Mouse (Mus musculus) midbrain, embryonic 15.5 days (tissue): ENCODE results near the gene Polr3b. TPM values are rescaled to one million over a fixed set of nuclear protein-coding genes. Genes with fewer than 3 reads are reported as not detected.

Experiments
- ATAC-seq: fragments of 200-750 bp; cut with Nextera tagmentation; replicated peaks from 2 replicates; pipeline ENCODE4 v1.8.0; 2017; ENCODE audit warnings: moderate TSS enrichment
- H3K27ac ChIP-seq: fragments of 300-500 bp; sonication (generic); 2 replicates; pipeline ENCODE4 v1.5.1; 2015; ENCODE audit warnings: mild to moderate bottlenecking, inconsistent platforms
- H3K27me3 ChIP-seq: fragments of 300-500 bp; sonication (generic); replicated peaks from 2 replicates; pipeline ENCODE4 v1.6.1; 2015; ENCODE audit warnings: inconsistent platforms
- H3K36me3 ChIP-seq: fragments of 300-500 bp; sonication (generic); replicated peaks from 2 replicates; pipeline ENCODE4 v1.6.1; 2015; ENCODE audit warnings: inconsistent platforms
- H3K4me1 ChIP-seq: fragments of 300-500 bp; sonication (generic); 2 replicates; pipeline ENCODE4 v1.6.1; 2015; ENCODE audit warnings: inconsistent platforms
- H3K4me2 ChIP-seq: fragments of 300-500 bp; sonication (generic); 2 replicates; pipeline ENCODE4 v1.6.1; 2015; ENCODE audit warnings: inconsistent platforms, mild to moderate bottlenecking, moderate library complexity
- H3K4me3 ChIP-seq: fragments of 300-500 bp; sonication (generic); 2 replicates; pipeline ENCODE4 v1.5.1; 2015; ENCODE audit warnings: mild to moderate bottlenecking, inconsistent platforms
- H3K9ac ChIP-seq: fragments of 300-500 bp; sonication (generic); 2 replicates; pipeline ENCODE4 v1.6.1; 2015; ENCODE audit warnings: mild to moderate bottlenecking, inconsistent platforms
- H3K9me3 ChIP-seq: fragments of 300-500 bp; sonication (generic); 2 replicates; pipeline ENCODE4 v1.6.1; 2016; ENCODE audit warnings: inconsistent platforms
- WGBS: fragments of 180-500 bp; shearing (Covaris S2); methylation state at CpG from one replicate; pipeline ENCODE4 v1.1.7; 2015; ENCODE audit warnings: mixed read lengths; 5-methylcytosine and 5-hydroxymethylcytosine counted together
- polyA plus RNA-seq: library from polyadenylated mRNA; unstranded; fragments of >200 nt; fragmentation: Nextera tagmentation; extraction: Ambion mirVana; gene quantifications from 2 replicates; pipeline ENCODE4 v1.2.1, GENCODE M21; 2015

Gene Polr3b
- polyA plus RNA-seq, 1 experiment from 2014 or later, result 17.3 TPM

GRCm38 (mm10) chr10:84654029-84654428 is 31.9 kb downstream of the Polr3b start:
- no peak overlapping the region for H3K4me2 ChIP-seq
- 0 out of 2 replicates have a peak, but pooled peaks cover 7% of the 10 kb centered on the region for H3K36me3 ChIP-seq
- no peaks in the 10 kb centered on the region for H3K9me3 ChIP-seq
- ATAC-seq, result no peak
- 75% methylated on average over 4 of the region's 4 CpGs for WGBS
- H3K4me3 ChIP-seq, result no peak overlapping the region
- H3K27me3 ChIP-seq, result no peaks in the 10 kb centered on the region
- H3K4me1 ChIP-seq, result peaks cover 15% of the 10 kb centered on the region
- H3K9ac ChIP-seq, result no peak overlapping the region
- no peak overlapping the region for H3K27ac ChIP-seq

GRCm38 (mm10) chr10:84654731-84655130 is 32.6 kb downstream of the Polr3b start:
- Histone ChIP-seq H3K36me3 (0 out of 2 replicates have a peak, but pooled peaks cover 7% of the 10 kb centered on the region), H3K9ac (no peak overlapping the region), H3K9me3 (no peaks in the 10 kb centered on the region), H3K4me3 (no peak overlapping the region), H3K27ac (no peak overlapping the region), H3K27me3 (no peaks in the 10 kb centered on the region), H3K4me1 (peaks cover 15% of the 10 kb centered on the region), H3K4me2 (no peak overlapping the region)
- ATAC-seq, result no peak
- WGBS, result 89% methylated on average over 4 of the region's 4 CpGs

GRCm38 (mm10) chr10:84656618-84657017 is 34.5 kb downstream of the Polr3b start:
- Histone ChIP-seq H3K9me3 (no peaks in the 10 kb centered on the region), H3K36me3 (0 out of 2 replicates have a peak, but pooled peaks cover 9% of the 10 kb centered on the region), H3K9ac (no peak overlapping the region), H3K27ac (no peak overlapping the region), H3K4me2 (no peak overlapping the region), H3K27me3 (no peaks in the 10 kb centered on the region), H3K4me1 (peaks cover 15% of the 10 kb centered on the region), H3K4me3 (no peak overlapping the region)
- 85% methylated on average over 4 of the region's 4 CpGs for WGBS
- no peak for ATAC-seq

GRCm38 (mm10) chr10:84657437-84658087 is 35.5 kb downstream of the Polr3b start:
- Histone ChIP-seq H3K36me3 (0 out of 2 replicates have a peak, but pooled peaks cover 11% of the 10 kb centered on the region), H3K4me2 (no peak overlapping the region), H3K9me3 (no peaks in the 10 kb centered on the region), H3K9ac (no peak overlapping the region), H3K27me3 (no peaks in the 10 kb centered on the region), H3K4me1 (peaks cover 15% of the 10 kb centered on the region), H3K4me3 (no peak overlapping the region), H3K27ac (0 out of 2 replicates have a peak overlapping the region, but pooled peaks have one; percentile 27)
- WGBS, result 15% methylated on average over 6 of the region's 6 CpGs
- ATAC-seq, result no peak

- ATAC-seq, result no peak
- Histone ChIP-seq H3K4me3 (no peak overlapping the region), H3K27me3 (no peaks in the 10 kb centered on the region), H3K9me3 (no peaks in the 10 kb centered on the region), H3K36me3 (0 out of 2 replicates have a peak, but pooled peaks cover 9% of the 10 kb centered on the region), H3K4me2 (no peak overlapping the region), H3K4me1 (peaks cover 15% of the 10 kb centered on the region), H3K9ac (no peak overlapping the region), H3K27ac (peak overlapping the region; percentile 27; the same call in 1 of the 2 replicates)
- 21% methylated on average over 18 of the region's 18 CpGs for WGBS
Measured at GRCm38 (mm10) chr10:84658088-84658848, 36.2 kb downstream of the Polr3b start.

GRCm38 (mm10) chr10:84659281-84659680 is 37.2 kb downstream of the Polr3b start:
- Histone ChIP-seq H3K9ac (no peak overlapping the region), H3K4me1 (peaks cover 15% of the 10 kb centered on the region), H3K4me2 (no peak overlapping the region), H3K36me3 (0 out of 2 replicates have a peak, but pooled peaks cover 4% of the 10 kb centered on the region), H3K9me3 (no peaks in the 10 kb centered on the region), H3K27me3 (no peaks in the 10 kb centered on the region), H3K4me3 (no peak overlapping the region), H3K27ac (no peak overlapping the region)
- 88% methylated on average over 3 of the region's 3 CpGs for whole genome bisulfite sequencing
- no peak for ATAC-seq

- Histone ChIP-seq H3K9ac (no peak overlapping the region), H3K4me3 (no peak overlapping the region), H3K27me3 (no peaks in the 10 kb centered on the region), H3K27ac (no peak overlapping the region), H3K4me1 (peaks cover 15% of the 10 kb centered on the region), H3K9me3 (no peaks in the 10 kb centered on the region), H3K36me3 (0 out of 2 replicates have a peak, but pooled peaks cover 4% of the 10 kb centered on the region), H3K4me2 (no peak overlapping the region)
- WGBS, result 97% methylated on average over 6 of the region's 6 CpGs
- no peak for ATAC-seq
Measured at GRCm38 (mm10) chr10:84662138-84662537, 40.0 kb downstream of the Polr3b start.

GRCm38 (mm10) chr10:84665713-84666260 is 43.7 kb downstream of the Polr3b start:
- WGBS, result 20% methylated on average over 3 of the region's 3 CpGs
- H3K9me3 ChIP-seq, result no peaks in the 10 kb centered on the region
- no peaks in the 10 kb centered on the region for H3K4me1 ChIP-seq
- no peak overlapping the region for H3K4me3 ChIP-seq
- ATAC-seq, result no peak
- H3K36me3 ChIP-seq, result 0 out of 2 replicates have a peak, but pooled peaks cover 2% of the 10 kb centered on the region
- H3K4me2 ChIP-seq, result no peak overlapping the region
- no peak overlapping the region for H3K27ac ChIP-seq
- no peaks in the 10 kb centered on the region for H3K27me3 ChIP-seq
- H3K9ac ChIP-seq, result no peak overlapping the region

- Histone ChIP-seq H3K9ac (no peak overlapping the region), H3K27me3 (no peaks in the 10 kb centered on the region), H3K4me1 (no peaks in the 10 kb centered on the region), H3K4me3 (no peak overlapping the region), H3K9me3 (no peaks in the 10 kb centered on the region), H3K36me3 (peaks cover 38% of the 10 kb centered on the region), H3K27ac (no peak overlapping the region), H3K4me2 (no peak overlapping the region)
- ATAC-seq, result no peak
Measured at GRCm38 (mm10) chr10:84675653-84676052, 53.6 kb downstream of the Polr3b start.

- no peak overlapping the region for H3K4me2 ChIP-seq
- H3K36me3 ChIP-seq, result peaks cover 39% of the 10 kb centered on the region
- H3K4me3 ChIP-seq, result no peak overlapping the region
- WGBS, result 81% methylated on average over 8 of the region's 8 CpGs
- no peaks in the 10 kb centered on the region for H3K4me1 ChIP-seq
- no peak overlapping the region for H3K27ac ChIP-seq
- H3K9me3 ChIP-seq, result no peaks in the 10 kb centered on the region
- H3K27me3 ChIP-seq, result no peaks in the 10 kb centered on the region
- H3K9ac ChIP-seq, result no peak overlapping the region
- no peak for ATAC-seq
Measured at GRCm38 (mm10) chr10:84676511-84676910, 54.4 kb downstream of the Polr3b start.

- H3K4me1 ChIP-seq, result no peaks in the 10 kb centered on the region
- no peak overlapping the region for H3K27ac ChIP-seq
- H3K27me3 ChIP-seq, result no peaks in the 10 kb centered on the region; the same call in 1 of the 2 replicates
- no peaks in the 10 kb centered on the region for H3K9me3 ChIP-seq
- H3K9ac ChIP-seq, result no peak overlapping the region
- H3K4me3 ChIP-seq, result no peak overlapping the region
- 90% methylated on average over 3 of the region's 3 CpGs for WGBS
- H3K36me3 ChIP-seq, result peaks cover 37% of the 10 kb centered on the region
- no peak for ATAC-seq
- no peak overlapping the region for H3K4me2 ChIP-seq
Measured at GRCm38 (mm10) chr10:84677871-84678270, 55.8 kb downstream of the Polr3b start.

GRCm38 (mm10) chr10:84678441-84678840 is 56.3 kb downstream of the Polr3b start:
- no peak overlapping the region for H3K4me2 ChIP-seq
- no peaks in the 10 kb centered on the region; the same call in 1 of the 2 replicates for H3K27me3 ChIP-seq
- H3K4me3 ChIP-seq, result no peak overlapping the region
- no peaks in the 10 kb centered on the region for H3K9me3 ChIP-seq
- H3K27ac ChIP-seq, result no peak overlapping the region
- WGBS, result 59% methylated on average over 4 of the region's 4 CpGs
- no peak for ATAC-seq
- H3K9ac ChIP-seq, result no peak overlapping the region
- no peaks in the 10 kb centered on the region for H3K4me1 ChIP-seq
- H3K36me3 ChIP-seq, result peaks cover 31% of the 10 kb centered on the region
